Mouse (Mus musculus) forebrain, embryonic 16.5 days (tissue): ENCODE data around the gene Enox1. TPM values are rescaled to one million over a fixed set of nuclear protein-coding genes. Genes with fewer than 3 reads are reported as not detected.

Experiments
- ATAC-seq: fragments of 200-750 bp; cut with Nextera tagmentation; 2 replicates; pipeline ENCODE4 v1.8.0; 2017; ENCODE audit warnings: mild to moderate bottlenecking, moderate library complexity
- H3K27ac ChIP-seq: fragments of 300-500 bp; sonication (generic); 2 replicates; pipeline ENCODE4 v1.5.1; 2014; ENCODE audit warnings: low read length, control low read depth
- H3K27me3 ChIP-seq: fragments of 300-500 bp; sonication (generic); replicated peaks from 2 replicates; pipeline ENCODE4 v1.6.1; 2014; ENCODE audit warnings: low read length; ENCODE audit not compliant: control insufficient read depth, insufficient read depth
- H3K36me3 ChIP-seq: fragments of 300-500 bp; sonication (generic); 2 replicates; pipeline ENCODE4 v1.6.1; 2014; ENCODE audit not compliant: control insufficient read depth, insufficient read depth
- H3K4me1 ChIP-seq: fragments of 300-500 bp; sonication (generic); replicated peaks from 2 replicates; pipeline ENCODE4 v1.6.1; 2014; ENCODE audit warnings: low read length; ENCODE audit not compliant: control insufficient read depth, insufficient read depth
- H3K4me2 ChIP-seq: fragments of 300-500 bp; sonication (generic); 2 replicates; pipeline ENCODE4 v1.6.1; 2014; ENCODE audit warnings: mild to moderate bottlenecking, low read length, control low read depth
- H3K4me3 ChIP-seq: fragments of 300-500 bp; sonication (generic); replicated peaks from 2 replicates; pipeline ENCODE4 v1.5.1; 2014; ENCODE audit warnings: mild to moderate bottlenecking, low read length, control low read depth
- H3K9ac ChIP-seq: fragments of 300-500 bp; sonication (generic); replicated peaks from 2 replicates; pipeline ENCODE4 v1.6.1; 2014; ENCODE audit warnings: low read depth, low read length, control low read depth
- H3K9me3 ChIP-seq: fragments of 300-500 bp; sonication (generic); 2 replicates; pipeline ENCODE4 v1.6.1; 2016; ENCODE audit warnings: low read length; ENCODE audit not compliant: control insufficient read depth
- whole genome bisulfite sequencing: fragments of 180-500 bp; shearing (Covaris S2); extraction: QIAGEN DNeasy Blood & Tissue Kit; methylation state at CpG from one replicate; pipeline ENCODE4 v1.1.7; 2014; 5-methylcytosine and 5-hydroxymethylcytosine counted together
- polyA plus RNA-seq: library from polyadenylated mRNA; unstranded; fragments of >200 nt; fragmentation: Nextera tagmentation; extraction: Ambion mirVana; gene quantifications from 2 replicates; pipeline ENCODE4 v1.2.1, GENCODE M21; 2015

The Enox1 gene
- polyA plus RNA-seq, 1 experiment from 2014 or later, result 64.4 TPM

DNA sequence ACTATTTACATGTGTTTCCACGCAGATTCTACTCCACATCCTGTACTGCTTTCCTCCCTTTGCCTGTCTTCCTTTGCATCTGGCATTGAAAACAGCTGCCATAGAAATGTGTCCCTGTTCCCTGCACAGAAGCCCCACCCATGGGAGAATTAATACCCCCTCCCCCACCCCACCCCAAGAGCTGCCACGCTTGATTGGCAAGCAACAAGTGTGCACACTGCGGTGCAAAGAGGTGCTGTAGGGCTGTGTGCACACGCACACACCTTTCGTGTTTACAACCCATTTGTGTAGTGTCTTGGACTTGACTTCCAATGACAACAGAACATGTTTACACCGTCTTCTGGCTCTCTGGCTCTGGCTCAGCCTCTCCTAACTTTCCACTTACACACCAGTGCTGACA lies 154.9 kb downstream of the Enox1 start:
- no peak overlapping the region for H3K27ac ChIP-seq
- H3K36me3 ChIP-seq, result no peaks in the 10 kb centered on the region
- peaks cover 8% of the 10 kb centered on the region for H3K4me1 ChIP-seq
- H3K4me2 ChIP-seq, result no peak overlapping the region
- no peaks in the 10 kb centered on the region for H3K27me3 ChIP-seq
- 77% methylated on average over 6 of the region's 6 CpGs for WGBS
- no peak overlapping the region for H3K4me3 ChIP-seq
- ATAC-seq, result no peak
- H3K9ac ChIP-seq, result no peak overlapping the region
- no peaks in the 10 kb centered on the region for H3K9me3 ChIP-seq

DNA sequence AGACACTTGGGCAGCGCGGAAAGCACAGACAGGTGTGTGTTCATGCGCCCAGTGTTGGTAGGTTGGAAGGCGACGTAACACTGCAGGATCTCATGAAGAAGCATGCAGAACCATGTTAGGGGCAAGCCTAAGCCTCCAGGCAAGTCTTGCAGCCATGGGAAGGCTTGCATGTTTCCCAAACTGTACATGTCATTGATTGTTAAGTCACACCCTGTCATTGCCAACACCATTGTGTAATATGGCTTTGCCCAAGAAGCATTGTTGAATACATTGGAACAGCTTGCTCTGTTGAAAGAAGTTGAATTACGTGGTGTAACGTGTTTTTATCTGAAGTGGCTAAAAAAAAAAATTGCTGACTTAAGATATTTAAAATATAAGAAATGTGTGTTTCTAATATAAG lies 162.8 kb downstream of the Enox1 start:
- H3K4me2 ChIP-seq, result no peak overlapping the region
- no peak for ATAC-seq
- no peaks in the 10 kb centered on the region for H3K36me3 ChIP-seq
- no peak overlapping the region for H3K4me3 ChIP-seq
- WGBS, result 84% methylated on average over 7 of the region's 7 CpGs
- no peaks in the 10 kb centered on the region for H3K4me1 ChIP-seq
- H3K27me3 ChIP-seq, result no peaks in the 10 kb centered on the region
- no peak overlapping the region for H3K27ac ChIP-seq
- no peaks in the 10 kb centered on the region for H3K9me3 ChIP-seq
- H3K9ac ChIP-seq, result no peak overlapping the region

DNA sequence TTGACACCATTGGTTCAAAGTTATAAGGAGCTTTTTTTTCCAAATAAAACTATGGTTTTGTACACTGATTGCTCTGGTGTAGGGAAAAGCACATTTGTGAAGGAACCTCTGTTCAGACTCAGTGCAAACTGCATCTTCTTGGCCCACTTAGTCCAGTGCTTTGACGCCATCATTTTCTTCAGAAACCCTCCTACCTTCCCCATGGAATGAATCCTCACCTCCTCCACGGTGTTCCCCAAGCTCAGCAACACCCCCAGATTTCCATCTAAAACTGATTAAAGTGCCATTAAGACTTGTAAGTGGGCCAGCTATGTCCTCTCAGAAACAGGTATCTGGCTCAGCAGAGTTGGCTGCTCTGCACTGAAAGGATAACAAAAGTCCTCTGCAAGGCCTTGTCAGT lies 167.8 kb downstream of the Enox1 start:
- Histone ChIP-seq H3K4me3 (no peak overlapping the region), H3K27me3 (no peaks in the 10 kb centered on the region), H3K4me1 (no peaks in the 10 kb centered on the region), H3K9me3 (no peaks in the 10 kb centered on the region), H3K27ac (no peak overlapping the region), H3K36me3 (no peaks in the 10 kb centered on the region), H3K9ac (no peak overlapping the region), H3K4me2 (no peak overlapping the region)
- no peak for ATAC-seq
- 88% methylated on average over 2 of the region's 2 CpGs for WGBS

DNA sequence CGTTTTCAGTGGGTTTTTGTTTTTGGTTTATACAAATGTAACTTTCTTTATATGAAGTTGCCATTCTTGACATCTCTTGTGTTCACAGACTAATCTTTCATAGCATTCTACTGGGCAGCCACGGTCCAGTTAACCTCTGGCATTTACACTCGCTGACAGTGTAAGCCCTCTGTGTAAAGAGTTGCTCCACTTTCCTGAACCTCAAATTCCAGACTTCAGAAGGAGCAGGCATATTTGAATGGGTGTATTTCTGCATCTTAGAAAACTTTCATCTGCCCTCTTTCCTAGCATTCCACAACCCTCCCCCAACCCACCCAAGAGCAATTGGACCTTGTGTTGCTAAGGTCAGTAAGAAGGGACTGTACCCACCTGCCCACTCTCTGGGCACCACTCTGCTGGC lies 171.1 kb downstream of the Enox1 start:
- Histone ChIP-seq H3K4me3 (no peak overlapping the region), H3K36me3 (0 out of 2 replicates have a peak, but pooled peaks cover 2% of the 10 kb centered on the region), H3K4me2 (no peak overlapping the region), H3K9me3 (no peaks in the 10 kb centered on the region), H3K4me1 (no peaks in the 10 kb centered on the region), H3K9ac (no peak overlapping the region), H3K27me3 (no peaks in the 10 kb centered on the region), H3K27ac (no peak overlapping the region)
- WGBS, result 76% methylated on average over 3 of the region's 3 CpGs
- ATAC-seq, result no peak

DNA sequence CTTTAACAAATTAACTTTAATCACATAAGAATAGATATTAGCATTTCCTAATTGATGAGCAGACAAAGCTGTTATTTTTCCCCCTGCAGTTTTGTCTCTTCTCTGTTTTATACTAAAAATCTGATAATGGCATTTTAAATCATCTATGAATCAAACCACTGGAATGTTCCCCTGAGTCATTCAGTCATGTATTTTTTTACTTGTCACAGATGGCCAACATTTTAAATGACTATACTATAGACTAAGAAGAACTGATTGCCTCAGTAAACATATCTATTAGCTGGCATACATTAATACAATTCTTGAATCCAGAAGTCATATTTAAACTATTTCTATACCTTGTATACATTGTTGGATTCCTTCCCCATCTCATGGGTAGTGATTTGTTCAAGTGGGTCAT lies 173.2 kb downstream of the Enox1 start:
- Histone ChIP-seq H3K9ac (no peak overlapping the region), H3K9me3 (no peaks in the 10 kb centered on the region), H3K36me3 (0 out of 2 replicates have a peak, but pooled peaks cover 2% of the 10 kb centered on the region), H3K4me1 (no peaks in the 10 kb centered on the region), H3K4me2 (no peak overlapping the region), H3K27ac (no peak overlapping the region), H3K4me3 (no peak overlapping the region), H3K27me3 (no peaks in the 10 kb centered on the region)
- ATAC-seq, result no peak

DNA sequence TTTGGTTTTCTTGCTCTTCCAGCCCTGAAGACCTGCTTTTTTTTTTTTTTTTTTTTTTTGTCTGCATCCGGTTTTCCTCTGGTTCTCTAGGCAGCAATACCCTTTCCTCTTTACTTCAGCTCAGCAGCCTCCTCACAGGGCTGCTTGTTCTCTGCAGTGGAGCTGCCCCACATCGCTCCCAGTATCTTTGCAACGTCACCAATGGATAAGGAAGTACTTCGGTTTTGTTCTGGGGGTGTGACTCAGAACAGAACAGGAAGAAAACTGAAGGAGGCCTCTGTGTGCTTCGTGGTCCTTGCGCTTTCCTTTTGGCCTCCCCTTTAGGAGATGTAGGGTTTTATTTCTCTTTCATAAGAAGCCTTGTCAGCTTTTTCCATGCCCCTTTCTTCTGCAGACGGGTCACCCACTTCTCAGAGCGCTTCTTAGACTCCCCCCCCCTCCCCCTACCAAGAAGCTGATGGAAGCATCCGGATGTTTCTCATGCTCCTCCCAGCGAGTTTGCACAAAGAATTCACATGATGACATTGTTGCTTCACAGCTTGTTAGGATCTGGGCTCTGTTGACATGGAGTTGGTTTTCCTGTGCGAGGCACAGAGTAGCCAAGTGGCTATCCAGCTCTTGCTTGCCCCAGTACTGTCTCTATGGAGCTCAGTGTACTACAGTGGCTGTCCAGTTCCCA lies 187.2 kb downstream of the Enox1 start:
- no peaks in the 10 kb centered on the region for H3K27me3 ChIP-seq
- no peak overlapping the region for H3K27ac ChIP-seq
- no peak for ATAC-seq

DNA sequence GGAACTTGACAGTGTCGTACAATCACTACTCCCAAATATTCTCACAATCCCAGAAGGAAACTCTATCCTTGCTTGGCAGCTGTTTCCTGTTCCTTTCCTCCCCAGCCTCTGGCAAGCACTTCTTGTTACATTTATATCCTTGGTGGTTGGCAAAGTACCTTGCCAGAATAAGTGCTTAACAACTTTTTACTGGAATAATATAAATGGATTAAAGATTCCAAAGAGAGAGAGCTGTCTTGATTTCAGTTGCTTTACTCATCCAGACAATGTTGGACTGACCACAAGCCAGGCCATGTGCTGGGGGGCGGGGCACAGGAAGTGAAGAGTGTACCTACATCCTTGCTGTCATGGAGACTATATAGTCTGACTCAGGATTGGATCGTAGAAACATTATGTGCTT lies 189.7 kb downstream of the Enox1 start:
- Histone ChIP-seq H3K36me3 (no peaks in the 10 kb centered on the region), H3K4me1 (no peaks in the 10 kb centered on the region; the same call in 1 of the 2 replicates), H3K27me3 (no peaks in the 10 kb centered on the region), H3K27ac (no peak overlapping the region), H3K9me3 (no peaks in the 10 kb centered on the region), H3K9ac (no peak overlapping the region), H3K4me3 (no peak overlapping the region), H3K4me2 (no peak overlapping the region)
- ATAC-seq, result no peak
- WGBS, result 88% methylated on average over 3 of the region's 3 CpGs

More for the DNA sequence above, 187.2 kb downstream of the Enox1 start:
- Histone ChIP-seq H3K4me1 (no peaks in the 10 kb centered on the region; the same call in 1 of the 2 replicates), H3K4me2 (no peak overlapping the region), H3K4me3 (no peak overlapping the region), H3K9ac (no peak overlapping the region), H3K9me3 (no peaks in the 10 kb centered on the region), H3K36me3 (no peaks in the 10 kb centered on the region)
- WGBS, result 66% methylated on average over 11 of the region's 11 CpGs

DNA sequence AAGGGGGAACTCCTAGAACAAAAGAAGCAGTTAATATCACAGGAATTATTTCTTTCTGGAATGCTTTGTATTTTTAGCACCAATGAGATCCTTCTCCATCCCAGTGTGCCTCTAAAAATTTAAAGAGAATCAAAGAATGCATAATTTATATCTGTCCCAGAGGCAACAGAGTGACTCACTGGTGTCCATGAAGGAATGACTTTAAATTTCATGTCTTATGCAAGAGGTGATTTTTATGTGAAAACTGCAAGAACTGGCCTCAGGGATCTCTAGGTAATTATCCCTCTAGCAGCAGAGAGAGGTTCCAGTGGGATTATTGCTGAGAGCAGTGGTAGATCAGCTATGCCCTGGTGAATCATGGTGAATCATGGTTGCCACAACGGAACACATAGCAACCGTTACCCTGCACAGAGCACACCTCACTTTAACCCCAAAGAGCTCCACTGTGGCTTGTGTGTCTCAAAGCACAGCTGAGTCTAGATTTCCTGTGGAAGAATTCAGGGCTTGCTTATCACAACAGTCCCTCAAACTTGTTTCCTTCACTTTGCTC lies 195.3 kb downstream of the Enox1 start:
- Histone ChIP-seq H3K9me3 (no peaks in the 10 kb centered on the region), H3K4me3 (no peak overlapping the region), H3K4me1 (no peaks in the 10 kb centered on the region), H3K4me2 (no peak overlapping the region), H3K27ac (no peak overlapping the region), H3K9ac (no peak overlapping the region), H3K27me3 (no peaks in the 10 kb centered on the region), H3K36me3 (no peaks in the 10 kb centered on the region)
- ATAC-seq, result no peak
- 84% methylated on average over 2 of the region's 2 CpGs for WGBS

DNA sequence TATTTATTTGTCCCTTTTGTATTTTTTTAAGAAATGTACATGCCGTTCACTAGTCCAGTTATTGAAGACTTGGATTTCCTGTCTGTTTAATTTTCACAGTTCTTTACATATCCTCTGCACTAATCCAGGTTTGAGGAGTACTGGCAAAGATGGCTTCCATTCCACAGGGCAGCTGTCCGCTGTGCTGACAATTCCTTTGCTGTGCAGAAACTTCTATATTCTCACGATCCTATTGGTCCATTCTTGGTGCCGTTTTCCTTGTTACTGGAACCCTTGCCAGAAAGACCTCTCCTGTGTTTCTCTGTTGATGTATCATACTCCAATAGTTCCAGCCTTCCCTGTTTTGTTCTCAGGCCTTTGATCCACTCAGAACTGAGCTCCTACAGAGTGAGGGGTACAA lies 206.1 kb downstream of the Enox1 start:
- 85% methylated on average over 4 of the region's 4 CpGs for WGBS

More for the DNA sequence above, 206.1 kb downstream of the Enox1 start:
- Histone ChIP-seq H3K9me3 (no peaks in the 10 kb centered on the region), H3K4me1 (no peaks in the 10 kb centered on the region), H3K27me3 (no peaks in the 10 kb centered on the region), H3K4me3 (no peak overlapping the region), H3K27ac (no peak overlapping the region), H3K36me3 (no peaks in the 10 kb centered on the region), H3K9ac (no peak overlapping the region), H3K4me2 (no peak overlapping the region)
- ATAC-seq, result no peak
